Mouse (Mus musculus) layer of hippocampus, adult 18-20 months (tissue): Measurements from ENCODE around the gene Tbx2. TPM values are rescaled to one million over a fixed set of nuclear protein-coding genes. Genes with fewer than 3 reads are reported as not detected.

Source experiments
- DNase-seq, 2 experiments: peaks; one replicate each; pipeline ENCODE4 v3.0.0; 2022; ENCODE audit warnings: low spot score in 2 of 2
- total RNA-seq, 2 experiments: library from RNA; stranded (reverse); gene quantifications; 2 replicates each; pipeline ENCODE4 v1.2.3; 2021

Gene Tbx2
- total RNA-seq, 2 experiments from 2014 or later: 1.2 to 1.3 TPM

DNA sequence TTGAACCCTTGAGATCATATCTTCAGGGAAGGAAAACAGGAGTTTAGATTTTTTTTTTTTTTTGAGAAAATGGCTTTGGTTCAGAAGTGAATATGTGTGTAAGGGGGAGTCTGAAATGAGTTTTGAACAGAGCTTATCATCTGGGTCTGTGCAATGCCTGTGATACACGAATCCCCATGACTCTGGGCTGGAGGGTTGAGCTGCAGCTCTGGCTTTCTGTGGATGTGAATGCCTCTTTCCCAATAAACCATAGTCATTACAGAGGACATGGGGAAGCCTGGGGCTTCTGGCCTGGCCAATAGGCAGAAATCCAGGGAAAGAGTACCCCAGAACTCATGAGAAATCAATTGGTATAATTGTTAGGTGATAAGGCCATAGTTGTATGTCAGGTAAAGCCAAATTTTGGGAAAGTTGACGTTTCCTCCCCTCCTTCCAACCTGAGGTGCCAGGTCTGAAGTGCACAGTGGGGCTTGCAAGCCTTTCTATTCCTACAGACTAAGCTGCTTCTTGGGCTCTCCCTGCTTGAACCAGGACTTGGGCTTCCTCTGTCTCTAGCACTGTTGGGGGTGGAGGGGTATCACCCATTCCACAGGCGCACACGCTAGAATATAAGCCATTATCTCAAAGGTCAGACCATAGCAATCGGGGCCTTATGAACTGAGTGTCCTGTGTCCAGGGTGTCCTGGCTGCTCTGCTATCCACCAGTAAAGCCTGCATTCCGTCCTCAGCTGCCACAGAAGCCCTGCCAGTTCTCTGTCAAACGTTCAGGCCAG lies 7.1 kb downstream of the Tbx2 start:
- no peak for DNase-seq

DNA sequence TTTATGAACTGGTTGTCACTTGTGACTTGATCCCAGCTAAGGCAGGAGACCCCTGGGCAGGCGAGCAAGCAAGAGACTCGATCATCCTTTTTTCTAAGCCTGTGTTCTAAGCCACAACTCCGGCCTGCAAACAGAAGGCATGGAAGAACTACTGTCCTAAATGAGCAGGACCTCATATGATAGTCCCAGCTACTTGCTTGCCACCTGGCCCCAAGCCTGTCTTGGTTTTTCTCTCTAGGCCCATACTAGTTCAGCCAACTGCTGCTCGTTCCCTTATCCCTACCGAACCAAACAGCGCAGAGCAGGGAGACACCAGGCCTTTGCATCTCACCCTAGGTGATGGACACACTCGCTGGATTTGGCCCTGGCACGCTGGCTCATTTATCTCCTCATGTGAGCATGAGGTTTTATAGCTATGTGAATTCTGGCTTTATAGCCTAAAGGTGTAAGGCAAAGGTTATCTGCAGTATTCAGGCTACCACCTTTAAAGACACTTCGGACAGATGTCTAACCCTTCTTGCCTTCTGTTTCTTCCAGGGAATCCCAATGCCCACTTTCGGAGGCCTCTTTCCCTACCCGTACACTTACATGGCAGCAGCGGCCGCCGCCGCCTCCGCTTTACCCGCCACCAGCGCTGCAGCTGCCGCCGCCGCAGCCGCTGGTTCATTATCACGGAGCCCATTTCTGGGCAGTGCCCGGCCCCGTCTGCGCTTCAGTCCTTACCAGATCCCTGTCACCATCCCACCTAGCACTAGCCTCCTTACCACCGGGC lies 7.9 kb downstream of the Tbx2 start:
- no peak for DNase-seq

DNA sequence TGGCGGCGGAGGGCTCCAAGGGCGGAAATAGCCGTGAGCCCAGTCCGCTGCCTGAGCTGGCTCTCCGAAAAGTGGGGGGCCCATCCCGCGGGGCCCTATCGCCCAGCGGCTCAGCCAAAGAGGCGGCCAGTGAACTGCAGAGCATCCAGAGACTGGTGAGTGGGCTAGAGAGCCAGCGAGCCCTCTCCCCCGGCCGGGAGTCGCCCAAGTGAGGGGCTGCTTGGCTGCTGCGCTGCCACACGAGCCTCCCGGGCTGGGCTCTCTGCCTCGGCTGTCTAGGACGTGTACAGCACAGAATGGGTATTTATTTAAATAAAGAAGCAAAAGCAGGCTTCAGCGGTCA lies 8.4 kb downstream of the Tbx2 start:
- no peak for DNase-seq

DNA sequence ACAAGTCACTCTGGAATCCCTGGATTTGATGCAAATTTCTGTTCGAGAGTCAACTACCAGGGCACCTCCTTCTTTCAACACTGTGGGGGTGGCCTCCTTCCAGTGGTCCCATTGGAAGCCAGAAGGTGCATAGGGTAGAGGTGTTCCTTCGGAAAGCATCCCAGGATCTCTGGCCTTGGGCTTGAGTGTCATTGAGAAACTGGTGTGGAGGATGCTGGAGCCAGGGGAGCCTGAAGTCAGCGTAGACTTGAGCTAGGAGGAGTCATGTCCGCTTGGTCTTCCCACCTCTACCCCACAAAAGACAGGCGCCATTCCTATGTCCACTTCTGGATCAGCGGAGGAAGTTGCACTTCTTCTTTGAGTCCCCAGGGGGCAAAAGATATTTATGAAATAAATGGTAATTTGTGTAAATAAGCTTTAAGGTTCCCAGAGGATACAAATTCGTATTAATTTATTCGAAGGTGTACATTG lies 8.9 kb downstream of the Tbx2 start:
- no peak for DNase-seq

DNA sequence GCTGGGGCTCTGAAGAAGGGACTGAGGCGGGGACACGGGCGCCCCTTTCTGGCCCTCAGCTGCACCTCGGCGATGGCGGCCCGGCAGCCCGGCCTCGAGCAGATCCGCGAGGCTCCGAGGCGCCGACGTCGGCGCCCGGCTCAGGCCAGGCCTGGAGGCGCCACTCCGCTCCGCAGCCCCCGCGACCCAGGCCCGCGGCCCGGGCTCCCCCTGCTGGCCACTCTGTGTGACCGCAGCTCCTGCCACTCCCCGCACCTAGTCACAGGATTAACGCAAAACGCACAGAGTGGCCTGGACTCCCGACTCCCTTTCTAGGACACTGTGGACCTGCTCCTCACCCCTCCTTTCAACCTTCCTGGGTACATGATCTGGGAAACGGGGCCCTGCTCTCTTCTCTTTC lies 9.6 kb downstream of the Tbx2 start:
- no peak for DNase-seq

DNA sequence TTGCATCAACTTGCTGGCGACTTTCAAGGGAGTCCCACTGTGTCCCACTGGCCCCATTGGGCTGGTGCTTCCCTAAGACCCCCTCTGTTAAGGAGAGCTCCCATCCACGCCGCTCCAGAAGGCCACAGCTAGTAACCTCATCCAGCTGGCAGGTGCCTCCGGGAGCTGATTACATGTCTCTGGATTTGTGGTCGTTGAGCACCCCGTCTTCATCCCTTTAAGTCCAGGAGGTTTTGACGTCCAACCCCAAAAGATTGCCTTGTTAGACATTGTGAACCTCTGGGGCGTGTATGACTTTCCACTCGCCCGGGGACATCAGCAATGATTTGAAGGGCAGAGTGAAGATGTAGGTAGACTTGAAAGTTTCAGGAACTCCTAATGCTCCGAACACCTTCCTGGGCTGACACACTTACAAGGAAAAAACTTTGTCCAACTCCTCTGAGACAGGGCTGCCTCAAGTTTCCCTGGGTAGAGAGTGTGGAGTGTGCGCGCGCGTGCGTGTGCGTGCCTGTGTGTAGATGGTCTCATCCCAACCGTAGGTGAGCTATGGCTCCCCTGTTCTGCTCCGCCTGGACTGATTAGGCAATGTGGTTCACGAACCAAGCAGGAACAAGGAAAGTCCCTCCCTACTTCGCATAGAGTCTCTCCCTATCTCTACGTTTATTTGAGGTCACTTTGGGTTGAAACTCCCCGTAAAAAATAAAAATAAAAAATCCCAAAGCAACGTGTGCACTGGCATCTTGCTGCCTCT lies 10.4 kb downstream of the Tbx2 start:
- no peak for DNase-seq

DNA sequence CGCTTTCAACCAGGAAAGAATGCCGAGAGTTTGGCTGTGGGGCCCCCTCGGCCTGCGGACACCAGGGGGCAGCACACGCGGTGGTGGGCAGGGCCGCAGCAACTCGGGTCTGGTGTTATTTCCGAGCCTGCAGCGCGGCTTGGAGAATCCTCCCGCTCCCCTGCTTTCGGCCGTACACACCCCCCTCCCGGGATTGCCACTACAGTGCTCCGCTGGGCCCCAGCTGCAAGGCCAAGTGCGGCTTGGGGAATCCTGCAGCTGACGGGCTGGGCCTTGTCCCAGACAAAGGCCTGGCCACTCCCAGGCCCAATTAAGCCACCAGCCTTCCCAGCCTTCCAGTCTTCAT lies 11.0 kb downstream of the Tbx2 start:
- DNase-seq: peak in 1 of 2 experiments; percentile 47

DNA sequence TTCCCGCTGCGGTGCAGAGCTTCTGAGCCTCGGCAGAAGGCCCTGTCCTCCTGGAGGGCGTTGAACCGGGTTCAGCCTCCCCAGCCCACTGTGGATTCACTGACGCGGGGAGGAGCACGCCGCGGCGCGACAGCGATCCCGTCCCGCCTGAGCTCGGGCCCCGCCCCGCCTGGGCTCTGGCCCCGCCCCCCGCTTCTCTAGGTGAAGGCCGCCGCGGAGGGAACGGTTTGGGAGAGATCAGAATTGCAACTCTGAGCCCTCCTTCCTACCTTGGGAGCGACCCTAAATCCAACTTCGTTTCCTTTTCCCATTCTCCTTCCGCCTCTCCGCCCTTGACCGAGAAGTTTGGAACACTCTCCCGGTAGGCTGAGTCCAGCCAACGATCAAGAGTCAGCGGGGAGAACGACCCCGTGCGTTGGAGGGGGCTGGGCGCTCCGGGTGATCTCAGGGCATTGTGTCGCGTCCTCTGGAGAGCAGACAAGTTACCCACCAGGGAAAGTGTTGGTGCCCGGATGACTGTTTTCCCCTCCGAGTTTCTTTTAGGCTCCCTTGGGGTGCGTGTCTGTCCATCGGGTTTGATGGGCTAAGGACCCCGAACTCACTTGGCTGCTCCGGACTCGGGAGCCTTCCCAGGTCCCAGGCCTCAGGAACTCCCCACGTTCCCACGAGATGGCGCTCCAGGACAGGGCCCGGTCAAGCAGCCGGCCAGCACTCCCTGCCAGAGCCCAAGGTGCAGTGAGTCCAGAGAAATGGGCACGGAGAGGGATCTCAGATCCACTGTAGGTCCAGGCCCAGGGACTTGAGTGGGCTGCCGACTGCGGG lies 12.0 kb downstream of the Tbx2 start:
- DNase-seq: peak; percentile 44 to 73

DNA sequence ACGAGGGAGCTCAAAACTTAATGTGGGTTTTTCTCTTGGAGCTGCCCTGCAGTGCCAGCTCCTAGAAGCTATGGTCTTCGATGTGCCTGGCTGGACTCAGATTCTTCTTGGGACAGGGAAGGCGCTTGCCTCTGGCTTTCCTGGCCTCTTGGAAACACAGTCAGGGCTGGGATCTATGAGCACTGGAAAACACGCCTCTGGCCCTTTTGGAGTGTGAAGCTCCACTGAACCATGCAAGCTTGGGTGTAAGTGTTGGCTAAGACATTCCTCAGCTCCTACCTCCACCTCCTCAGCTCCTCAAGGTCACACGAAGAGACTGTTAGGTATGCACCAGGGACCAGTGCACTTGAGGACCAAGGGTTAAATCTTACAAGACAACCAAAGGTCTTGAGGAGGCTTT lies 12.6 kb downstream of the Tbx2 start:
- DNase-seq: no peak

DNA sequence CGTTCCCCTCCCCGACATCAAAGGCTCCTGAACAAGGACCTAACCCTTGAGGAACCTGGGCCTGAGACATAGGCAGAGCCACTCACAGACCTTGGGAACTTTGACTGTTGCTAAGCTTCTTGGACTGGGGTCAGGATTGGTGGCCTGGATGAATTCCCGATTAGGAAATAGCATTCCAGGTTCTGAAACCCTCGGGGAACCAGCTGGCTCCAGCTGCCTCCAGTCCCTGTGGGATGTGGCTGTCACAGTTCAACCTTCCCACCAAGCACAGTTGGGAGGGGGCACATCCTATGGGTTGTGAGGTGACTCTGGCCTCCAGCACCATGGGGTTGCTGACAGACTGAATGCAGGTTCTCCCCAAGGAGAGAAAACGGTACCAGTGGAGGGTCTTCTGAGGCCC lies 13.6 kb downstream of the Tbx2 start:
- no peak for DNase-seq

DNA sequence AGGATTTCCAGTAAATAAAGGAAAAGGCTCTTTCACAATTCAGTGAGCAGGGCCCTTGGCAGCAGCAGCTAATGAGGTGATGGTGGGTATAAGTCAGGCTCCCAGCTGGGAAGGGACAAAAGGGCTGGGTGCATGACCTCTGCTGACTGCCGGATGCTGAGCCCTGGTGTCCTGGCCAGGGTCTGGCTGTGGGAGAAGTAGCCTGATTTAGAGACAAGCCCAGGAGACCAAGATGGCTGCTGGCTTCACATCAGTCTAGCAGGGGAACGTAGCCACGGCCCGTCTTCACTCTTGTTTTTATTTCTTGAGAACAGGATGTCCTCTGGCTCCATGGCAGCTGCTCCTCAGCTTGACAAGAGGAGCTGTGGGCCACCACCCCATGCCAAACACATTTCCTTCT lies 14.2 kb downstream of the Tbx2 start:
- no peak for DNase-seq

DNA sequence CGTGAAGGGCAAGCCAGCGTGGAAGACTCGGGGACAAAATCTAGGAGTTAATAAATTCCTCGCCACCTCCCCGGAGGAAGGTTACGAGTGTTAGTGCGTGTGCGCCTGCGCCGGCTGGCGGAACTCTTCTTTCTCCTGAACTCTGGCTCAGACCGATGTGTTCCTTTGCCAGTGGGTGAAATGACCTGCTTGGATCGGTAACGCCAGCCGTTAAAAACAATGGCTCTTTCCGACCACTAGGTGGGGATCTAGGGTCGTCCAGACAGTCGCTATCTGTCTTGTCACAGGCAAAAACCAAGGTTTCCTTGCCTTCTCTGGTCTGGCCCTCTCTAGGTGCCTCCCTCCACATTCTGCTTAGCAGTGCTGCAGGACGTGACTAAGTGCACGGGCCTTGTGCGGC lies 16.7 kb downstream of the Tbx2 start:
- peak in 1 of 2 experiments; percentile 69 for DNase-seq

DNA sequence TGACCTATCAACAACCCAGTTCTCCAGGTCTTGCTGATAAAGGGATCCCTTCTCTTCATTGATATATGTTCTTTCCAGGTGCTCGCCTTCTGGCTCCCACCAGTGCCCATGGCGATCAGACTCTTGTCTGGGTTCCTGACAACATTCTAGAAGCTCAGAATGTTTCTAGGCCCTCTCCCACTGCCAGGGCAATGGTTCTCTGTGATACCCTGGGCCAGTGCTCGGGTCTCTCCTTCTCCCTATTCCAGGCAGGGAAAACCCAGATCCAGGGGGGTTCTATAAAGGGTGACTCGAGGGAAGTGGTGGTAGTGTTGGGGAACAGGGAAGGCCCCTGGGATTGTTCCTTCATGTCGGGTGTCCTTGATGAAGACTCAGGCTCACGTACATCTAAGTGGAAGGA lies 17.9 kb downstream of the Tbx2 start, which contains the start of gene Gm11444:
Gm11444 (minus strand) TSS at position 101 of the 400 bp plus-strand sequence.
- no peak for DNase-seq

DNA sequence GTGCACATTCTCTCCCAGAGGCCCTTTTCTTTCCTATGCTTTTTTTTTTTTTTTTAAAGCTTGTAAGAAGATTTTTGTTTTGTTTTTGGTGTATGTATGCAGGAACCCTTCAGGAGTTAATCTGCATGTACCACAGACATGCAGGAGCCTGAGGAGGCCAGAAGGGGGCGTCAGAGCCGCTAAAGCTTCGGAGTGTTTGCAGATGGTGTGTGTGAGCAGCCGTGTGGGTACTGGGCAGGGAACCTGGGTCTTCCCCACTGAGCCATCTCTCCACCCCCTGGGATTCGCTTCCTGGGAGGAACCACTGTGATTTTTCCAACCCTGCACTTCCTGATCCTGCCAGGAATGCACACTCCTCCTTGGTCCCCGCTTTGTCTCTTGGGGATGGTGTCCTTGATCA lies 18.4 kb downstream of the Tbx2 start:
- no peak for DNase-seq

DNA sequence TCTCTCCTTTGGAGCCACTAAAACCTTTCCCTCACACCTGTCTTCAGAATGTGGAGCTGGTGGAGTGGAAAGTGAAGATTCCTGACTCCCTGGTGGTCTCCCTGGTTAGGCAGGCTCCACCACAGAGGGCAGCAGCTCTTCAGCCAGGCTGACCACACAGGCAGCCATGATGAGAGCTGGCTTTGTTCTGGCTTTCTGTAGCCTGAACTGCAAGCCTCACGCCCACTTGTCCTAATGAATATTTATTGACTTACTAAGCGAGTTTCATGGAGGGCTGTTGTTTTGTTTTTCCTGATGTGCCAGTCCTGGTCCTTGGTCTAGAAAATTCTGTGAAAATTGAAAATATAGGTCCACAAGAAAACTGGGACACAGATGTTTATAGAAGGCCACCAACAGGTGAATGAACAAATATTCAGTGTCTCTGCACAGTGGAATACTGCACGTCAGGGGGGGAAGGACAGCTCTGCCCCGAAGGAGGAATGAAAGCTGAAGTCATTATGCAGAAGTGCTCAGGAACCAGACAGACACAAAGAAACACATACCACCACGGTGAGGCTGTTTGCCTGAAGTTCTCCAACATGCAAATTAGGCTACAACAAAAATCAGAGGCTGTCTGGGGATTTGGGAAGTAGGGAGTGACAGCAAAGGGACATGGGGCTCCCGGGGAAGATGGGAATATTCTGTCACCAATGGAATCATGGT lies 25.8 kb downstream of the Tbx2 start:
- DNase-seq: no peak

DNA sequence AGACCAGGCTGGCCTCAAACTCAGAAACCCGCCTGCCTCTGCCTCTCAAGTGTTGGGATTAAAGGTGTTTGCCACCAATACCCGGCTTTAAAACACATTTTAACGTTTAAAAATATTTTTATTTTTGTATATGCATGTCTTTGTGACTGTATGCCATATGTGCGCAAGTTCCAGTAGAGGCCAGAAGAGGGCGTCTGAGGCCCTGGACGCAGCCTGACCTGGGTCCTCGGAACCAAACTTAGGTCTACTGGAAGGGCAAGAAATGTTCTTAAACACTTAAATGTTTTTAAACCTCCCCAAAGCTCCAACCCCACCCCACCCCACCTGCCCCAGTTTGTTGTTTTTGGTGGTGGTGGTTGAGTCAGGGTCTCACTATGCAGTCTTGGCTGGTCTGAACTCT lies 32.0 kb downstream of the Tbx2 start:
- DNase-seq: no peak

DNA sequence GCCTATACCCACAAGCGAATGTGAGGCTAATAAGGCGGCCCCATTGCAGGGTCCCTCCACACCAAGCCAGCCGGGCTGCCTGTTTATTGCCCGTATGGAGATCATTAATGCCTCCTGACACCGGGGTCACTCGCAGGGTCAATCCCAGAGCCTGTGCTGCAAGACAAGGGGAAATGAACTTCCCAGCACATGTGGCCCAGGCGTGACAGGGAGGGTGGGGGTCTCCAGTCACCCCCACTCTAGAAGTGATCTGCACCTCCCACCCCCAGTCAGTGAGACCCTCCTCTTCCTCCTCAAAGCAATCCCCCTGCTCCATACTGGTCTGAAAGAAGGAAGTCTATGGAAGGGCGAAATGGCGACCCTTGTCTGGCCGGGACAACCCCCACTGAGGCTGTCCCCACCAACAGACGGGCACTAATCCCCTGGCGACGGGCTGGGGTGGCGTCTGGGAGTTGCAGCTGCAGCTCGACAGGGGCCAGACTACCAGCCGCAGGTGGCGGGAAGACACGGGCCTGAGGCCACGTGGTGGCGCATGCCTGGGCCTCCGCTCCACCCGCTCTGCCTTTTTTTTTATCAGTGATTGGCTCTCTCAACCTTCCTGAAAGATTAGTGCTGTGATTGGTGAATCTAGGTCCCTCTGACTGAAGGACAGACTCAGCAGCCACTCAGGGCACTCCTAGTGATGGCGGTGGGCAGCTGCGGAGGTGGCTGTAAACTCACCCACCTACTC lies 43.9 kb downstream of the Tbx2 start:
- no peak for DNase-seq

DNA sequence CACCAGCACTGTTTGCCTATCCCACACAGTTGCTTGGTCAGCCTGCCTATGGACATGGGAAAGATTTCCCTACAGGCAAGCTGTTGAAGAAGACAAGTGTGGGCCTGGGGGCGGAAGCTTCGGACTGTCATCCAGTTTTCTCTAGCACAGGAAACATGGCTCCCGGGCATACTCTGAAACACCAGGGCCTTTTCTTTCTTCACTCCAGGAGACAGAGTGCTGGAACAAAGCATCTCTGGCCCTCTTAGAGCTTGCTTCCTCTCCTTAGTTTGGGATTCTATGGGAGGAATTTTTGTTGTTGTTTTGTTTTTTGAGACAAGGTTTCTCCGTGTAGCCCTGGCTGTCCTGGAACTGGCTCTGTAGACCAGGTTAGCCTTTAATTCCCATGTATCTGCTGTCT lies 52.1 kb downstream of the Tbx2 start:
- no peak for DNase-seq

DNA sequence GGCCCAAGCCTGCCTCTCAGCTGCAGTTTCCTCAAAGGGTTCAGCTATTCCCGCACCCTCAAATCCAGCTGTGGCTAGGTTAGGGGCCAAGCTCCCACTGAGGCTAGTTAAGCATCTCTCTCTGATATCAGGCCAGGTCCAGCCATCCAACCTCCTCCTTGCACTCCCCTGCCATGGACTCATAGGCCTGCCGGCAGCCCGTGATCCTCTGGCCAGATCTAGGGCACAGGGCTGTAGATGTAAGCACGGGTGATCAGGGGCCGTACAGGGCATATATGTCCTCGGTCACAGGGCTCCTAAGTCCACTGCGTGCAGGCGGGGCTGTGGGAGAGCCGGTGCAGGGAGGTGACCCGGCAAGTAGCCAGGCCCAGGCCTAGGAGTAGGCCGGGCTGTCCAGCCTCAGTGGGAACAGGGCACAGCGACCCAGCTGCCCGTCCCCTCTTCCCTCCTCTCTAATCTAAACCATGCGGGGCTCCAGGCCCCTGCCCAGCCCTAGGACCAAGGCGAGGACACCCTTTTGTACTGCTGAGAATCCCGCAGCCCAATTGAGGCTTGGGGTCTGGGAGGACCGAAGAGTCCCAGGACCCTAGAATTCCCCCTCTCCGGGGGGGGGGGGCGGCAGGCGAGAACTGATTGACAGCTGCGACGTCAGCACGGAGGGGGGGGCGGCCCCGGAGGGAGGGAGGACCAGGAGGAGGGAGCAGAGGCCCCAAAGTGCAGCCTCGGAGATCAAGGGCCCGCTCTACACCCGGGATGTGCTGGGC lies 53.5 kb downstream of the Tbx2 start, which contains the start of gene Tbx4:
Tbx4 (plus strand) TSS at position 758 of the 764 bp plus-strand sequence.
- DNase-seq: no peak
